In genomic region chr5:120895231-120895900, GRCm38 (mm10) we compare ENCODE assay signal across 25 mouse cellular contexts. TPM values are rescaled to one million over a fixed set of nuclear protein-coding genes. Genes with fewer than 3 reads are reported as not detected.
"Had no signal": no experiment of that assay in that cellular context is flagged by ENCODE, and none has a peak within 500 bp of the region (broad histone marks: within the 10 kb centered on the region; RNA-seq: fewer than 3 reads in every experiment).

No protein-coding gene starts in this region.

- H3K9me3 ChIP-seq: limb, embryonic 10.5 days; limb, embryonic 13.5 days; liver, embryonic 12.5 days; liver, embryonic 15.5 days; lung, embryonic 15.5 days; midbrain, embryonic 10.5 days; midbrain, embryonic 15.5 days; stomach, embryonic 15.5 days had no signal

- H3K27ac ChIP-seq: limb, embryonic 10.5 days; limb, embryonic 13.5 days; liver, embryonic 12.5 days; liver, embryonic 15.5 days; lung, embryonic 15.5 days; midbrain, embryonic 10.5 days; midbrain, embryonic 15.5 days; neural tube, embryonic 13.5 days; stomach, embryonic 15.5 days had no signal

- H3K9ac ChIP-seq: limb, embryonic 13.5 days; liver, embryonic 12.5 days; liver, embryonic 15.5 days; lung, embryonic 15.5 days; midbrain, embryonic 15.5 days; neural tube, embryonic 13.5 days; stomach, embryonic 15.5 days had no signal

- ATAC-seq: liver, embryonic 12.5 days; midbrain, embryonic 15.5 days had no signal

- H3K36me3 ChIP-seq: limb, embryonic 10.5 days; limb, embryonic 13.5 days; liver, embryonic 12.5 days; liver, embryonic 15.5 days; lung, embryonic 15.5 days; midbrain, embryonic 10.5 days; midbrain, embryonic 15.5 days; neural tube, embryonic 13.5 days; stomach, embryonic 15.5 days had no signal

- DNase-seq: kidney, postnatal 14 days; kidney, postnatal 4 days; liver; lung, adult 18-20 months; lung, postnatal 10 days; lung, postnatal 36 days; retina, postnatal 1 day; right cerebral cortex, postnatal 25 days; spleen, adult 18-20 months; thymus, postnatal 25 days had no signal

- H3K4me1 ChIP-seq: limb, embryonic 10.5 days; limb, embryonic 13.5 days; liver, embryonic 12.5 days; liver, embryonic 15.5 days; lung, embryonic 15.5 days; megakaryocyte, embryonic 14.5 days; midbrain, embryonic 10.5 days; midbrain, embryonic 15.5 days; neural tube, embryonic 13.5 days; stomach, embryonic 15.5 days had no signal

- H3K4me3 ChIP-seq: limb, embryonic 10.5 days; limb, embryonic 13.5 days; liver, embryonic 12.5 days; liver, embryonic 15.5 days; lung, embryonic 15.5 days; megakaryocyte, embryonic 14.5 days; midbrain, embryonic 10.5 days; midbrain, embryonic 15.5 days; neural tube, embryonic 13.5 days; stomach, embryonic 15.5 days had no signal

- H3K4me2 ChIP-seq: limb, embryonic 13.5 days; liver, embryonic 12.5 days; liver, embryonic 15.5 days; lung, embryonic 15.5 days; midbrain, embryonic 15.5 days; neural tube, embryonic 13.5 days; stomach, embryonic 15.5 days had no signal

- H3K27me3 ChIP-seq: limb, embryonic 13.5 days; liver, embryonic 12.5 days; liver, embryonic 15.5 days; lung, embryonic 15.5 days; megakaryocyte, embryonic 14.5 days; midbrain, embryonic 15.5 days; neural tube, embryonic 13.5 days; stomach, embryonic 15.5 days had no signal

RNA-seq across cellular contexts. Expression of gene Oas1g, which starts 8.0 kb away (rescaled TPM):
- total RNA-seq: layer of hippocampus, adult 18-20 months; layer of hippocampus, postnatal 14 days had no signal
- polyA plus RNA-seq: limb, embryonic 13.5 days; midbrain, embryonic 10.5 days had no signal

RNA-seq across cellular contexts. Expression of gene Oas1d, which starts 19.0 kb away (rescaled TPM):
- total RNA-seq: layer of hippocampus, adult 18-20 months; layer of hippocampus, postnatal 14 days; left cerebral cortex, postnatal 25 days; neutrophil, adult 5-6 weeks had no signal
- polyA plus RNA-seq: kidney, embryonic 16.5 days; limb, embryonic 10.5 days; limb, embryonic 13.5 days; liver, embryonic 12.5 days; liver, embryonic 15.5 days; lung, embryonic 15.5 days; midbrain, embryonic 10.5 days; neural tube, embryonic 13.5 days; stomach, embryonic 15.5 days had no signal

RNA-seq across cellular contexts. Expression of gene Oas1h, which starts 34.1 kb away (rescaled TPM):
- total RNA-seq: layer of hippocampus, adult 18-20 months; layer of hippocampus, postnatal 14 days; left cerebral cortex, postnatal 25 days; neutrophil, adult 5-6 weeks had no signal
- polyA plus RNA-seq: kidney, embryonic 16.5 days; limb, embryonic 10.5 days; limb, embryonic 13.5 days; liver, embryonic 12.5 days; liver, embryonic 15.5 days; lung, embryonic 15.5 days; midbrain, embryonic 10.5 days; midbrain, embryonic 15.5 days; neural tube, embryonic 13.5 days; stomach, embryonic 15.5 days had no signal

RNA-seq across cellular contexts. Expression of gene Oas1f, which starts 48.2 kb away (rescaled TPM):
- total RNA-seq: layer of hippocampus, adult 18-20 months; layer of hippocampus, postnatal 14 days; left cerebral cortex, postnatal 25 days; neutrophil, adult 5-6 weeks had no signal
- polyA plus RNA-seq: limb, embryonic 10.5 days; limb, embryonic 13.5 days; liver, embryonic 12.5 days; liver, embryonic 15.5 days; lung, embryonic 15.5 days; midbrain, embryonic 10.5 days; midbrain, embryonic 15.5 days; neural tube, embryonic 13.5 days; stomach, embryonic 15.5 days had no signal
